Mouse (Mus musculus) G1E (cell line): ENCODE data around the gene Pald1.

ENCODE experiments used
- CTCF ChIP-seq: IDR thresholded peaks from 2 replicates; pipeline ENCODE4 v1.5.1; 2012; ENCODE audit warnings: low read depth, low read length, inconsistent platforms, mixed read lengths
- POLR2AphosphoS5 ChIP-seq: IDR thresholded peaks from 2 replicates; pipeline ENCODE4 v1.6.1; 2012; ENCODE audit warnings: low read depth, low read length, inconsistent platforms; ENCODE audit not compliant: insufficient replicate concordance

DNA sequence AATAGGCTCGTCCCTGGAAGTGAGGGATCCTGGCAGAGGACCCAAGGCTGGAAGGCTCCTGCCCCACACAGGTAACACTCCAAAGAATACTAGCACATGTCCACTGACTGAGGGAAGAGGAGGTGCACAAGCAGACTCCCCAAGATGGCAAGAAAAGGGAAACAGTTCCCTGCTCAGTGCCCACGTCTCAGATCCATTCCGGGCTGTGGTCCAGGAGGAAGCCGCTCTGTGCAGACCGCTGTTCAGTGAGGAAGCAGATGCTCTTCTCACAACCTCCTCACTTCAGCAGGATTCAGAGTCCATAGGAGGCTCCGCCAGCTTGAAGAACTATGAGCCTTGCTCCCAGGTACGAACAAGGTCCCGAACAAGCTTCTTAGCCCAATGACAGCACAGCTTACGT, 48.0 kb upstream of the Pald1 start:
- TF ChIP-seq CTCF (no peak), POLR2AphosphoS5 (no peak)
